Mouse (Mus musculus): ENCODE measurements at regions not wholly inside any gene's neighbourhood (a gene's known extent, or its start where the extent isn't known, plus 50 kb on each side); places are given as distances from the start of the nearest gene placed in this dataset.

DNA sequence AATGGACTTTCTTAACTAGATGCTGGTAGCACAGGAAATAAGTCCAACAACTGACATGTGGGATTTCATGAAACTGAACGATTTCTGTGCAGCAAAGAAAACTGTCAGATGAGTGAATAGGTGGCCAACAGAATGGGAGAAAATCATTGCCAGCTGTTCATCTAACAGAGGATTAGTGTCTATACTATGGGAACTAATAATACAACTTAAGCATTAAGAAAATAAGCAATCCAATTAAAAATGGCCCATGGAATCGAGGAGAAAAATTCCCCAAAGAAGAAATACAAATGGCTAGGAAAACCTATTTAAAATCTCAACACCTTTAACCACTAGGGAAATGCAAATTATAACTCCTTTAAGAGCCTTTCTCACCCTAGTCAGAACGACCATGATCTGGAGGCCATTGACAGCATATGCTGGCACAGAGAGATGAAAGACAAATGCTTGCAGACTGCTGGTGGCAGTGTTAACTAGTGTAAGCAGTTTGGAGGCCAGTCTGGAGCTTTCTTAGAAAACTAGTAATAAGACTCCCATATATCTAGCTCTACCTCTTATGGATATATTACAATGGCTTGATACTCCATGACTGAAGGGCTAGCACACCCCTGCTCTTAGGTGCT lies 521.6 kb downstream of the Tmem182 start:
- ATAC-seq (peak; percentile 97), DNase-seq (ENCODE audit: low spot score) (peak; percentile 84)
- no peaks in the 10 kb centered on the region for H3K36me3 ChIP-seq (ENCODE audit: control insufficient read depth, insufficient read depth, low read length)
- H3K4me2 ChIP-seq (ENCODE audit: low read length), result no peak overlapping the region
- no peak overlapping the region for H3K9ac ChIP-seq (ENCODE audit: low read length)
- H3K27ac ChIP-seq (ENCODE audit: low read depth, low read length), result no peak overlapping the region
- 0 out of 2 replicates have a peak, but pooled peaks cover 3% of the 10 kb centered on the region for H3K4me1 ChIP-seq (ENCODE audit: control insufficient read depth, insufficient read depth, low read length)
- H3K9me3 ChIP-seq (replicated peaks; ENCODE audit: control insufficient read depth, low read length), result no peaks in the 10 kb centered on the region
- 2% methylated on average over 3 of the region's 3 CpGs for WGBS
- no peaks in the 10 kb centered on the region for H3K27me3 ChIP-seq (replicated peaks; ENCODE audit: control insufficient read depth, insufficient read depth, low read length)
- H3K4me3 ChIP-seq (ENCODE audit: low read depth, low read length), result no peak overlapping the region

- Histone ChIP-seq H3K27ac (ENCODE audit: low read depth, low read length) (no peak overlapping the region), H3K36me3 (ENCODE audit: control insufficient read depth, insufficient read depth, low read length) (no peaks in the 10 kb centered on the region), H3K4me3 (ENCODE audit: low read depth, low read length) (no peak overlapping the region), H3K27me3 (replicated peaks; ENCODE audit: control insufficient read depth, insufficient read depth, low read length) (no peaks in the 10 kb centered on the region), H3K9ac (ENCODE audit: low read length) (no peak overlapping the region), H3K4me1 (ENCODE audit: control insufficient read depth, insufficient read depth, low read length) (peaks cover 3% of the 10 kb centered on the region; the same call in 1 of the 2 replicates), H3K9me3 (replicated peaks; ENCODE audit: control insufficient read depth, low read length) (no peaks in the 10 kb centered on the region), H3K4me2 (ENCODE audit: low read length) (no peak overlapping the region)
- WGBS, result 59% methylated on average over 16 of the region's 16 CpGs
- ATAC-seq (0 out of 2 replicates have a peak, but pooled peaks have one; percentile 23), DNase-seq (ENCODE audit: low spot score) (peak; percentile 39)
Observed at GRCm38 (mm10) chr1:41349798-41350758, 544.7 kb downstream of the Tmem182 start.

DNA sequence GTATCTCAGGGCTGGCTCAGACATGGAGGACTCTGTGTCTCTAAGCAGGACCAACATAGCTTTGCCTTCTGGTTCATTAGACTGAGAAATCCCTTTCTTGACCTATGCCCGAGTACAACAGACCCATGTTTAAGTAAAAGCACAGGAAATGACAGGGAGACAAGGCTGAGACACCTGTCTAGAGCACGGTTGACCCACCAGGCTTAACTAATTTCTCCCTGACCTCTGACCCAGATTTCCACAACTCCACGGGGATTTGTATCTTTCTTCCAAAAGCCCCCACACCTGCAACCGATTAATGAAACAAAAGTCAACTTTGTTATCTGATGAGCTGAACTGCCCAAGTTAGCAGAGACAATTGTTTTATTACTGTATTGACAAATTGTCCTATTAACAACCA lies 553.7 kb downstream of the Tmem182 start:
- no peak for DNase-seq (ENCODE audit: low spot score)
- no peak overlapping the region for H3K9ac ChIP-seq (ENCODE audit: low read length)
- H3K36me3 ChIP-seq (ENCODE audit: control insufficient read depth, insufficient read depth, low read length), result no peaks in the 10 kb centered on the region
- 12% methylated on average over 4 of the region's 4 CpGs for WGBS
- no peak for ATAC-seq
- no peaks in the 10 kb centered on the region for H3K4me1 ChIP-seq (ENCODE audit: control insufficient read depth, insufficient read depth, low read length)
- H3K27me3 ChIP-seq (replicated peaks; ENCODE audit: control insufficient read depth, insufficient read depth, low read length), result no peaks in the 10 kb centered on the region
- H3K9me3 ChIP-seq (replicated peaks; ENCODE audit: control insufficient read depth, low read length), result no peaks in the 10 kb centered on the region
- no peak overlapping the region for H3K4me2 ChIP-seq (ENCODE audit: low read length)
- no peak overlapping the region for H3K4me3 ChIP-seq (ENCODE audit: low read depth, low read length)
- H3K27ac ChIP-seq (ENCODE audit: low read depth, low read length), result no peak overlapping the region

- no peaks in the 10 kb centered on the region for H3K27me3 ChIP-seq (replicated peaks; ENCODE audit: control insufficient read depth, insufficient read depth, low read length)
- H3K4me1 ChIP-seq (ENCODE audit: control insufficient read depth, insufficient read depth, low read length), result no peaks in the 10 kb centered on the region
- H3K4me2 ChIP-seq (ENCODE audit: low read length), result no peak overlapping the region
- DNase-seq (ENCODE audit: low spot score), result peak; percentile 49
- H3K27ac ChIP-seq (ENCODE audit: low read depth, low read length), result no peak overlapping the region
- ATAC-seq, result 0 out of 2 replicates have a peak, but pooled peaks have one; percentile 12
- H3K4me3 ChIP-seq (ENCODE audit: low read depth, low read length), result no peak overlapping the region
- H3K9ac ChIP-seq (ENCODE audit: low read length), result no peak overlapping the region
- H3K36me3 ChIP-seq (ENCODE audit: control insufficient read depth, insufficient read depth, low read length), result no peaks in the 10 kb centered on the region
- no peaks in the 10 kb centered on the region for H3K9me3 ChIP-seq (replicated peaks; ENCODE audit: control insufficient read depth, low read length)
- 55% methylated on average over 3 of the region's 3 CpGs for WGBS
Observed at GRCm38 (mm10) chr1:41361512-41361911, 556.1 kb downstream of the Tmem182 start.

- no peaks in the 10 kb centered on the region for H3K27me3 ChIP-seq (replicated peaks; ENCODE audit: control insufficient read depth, insufficient read depth, low read length)
- H3K4me3 ChIP-seq (ENCODE audit: low read depth, low read length), result no peak overlapping the region
- no peak overlapping the region for H3K4me2 ChIP-seq (ENCODE audit: low read length)
- no peaks in the 10 kb centered on the region for H3K36me3 ChIP-seq (ENCODE audit: control insufficient read depth, insufficient read depth, low read length)
- no peak overlapping the region for H3K9ac ChIP-seq (ENCODE audit: low read length)
- peaks cover 11% of the 10 kb centered on the region for H3K4me1 ChIP-seq (ENCODE audit: control insufficient read depth, insufficient read depth, low read length)
- peak; percentile 50; the same call in 1 of the 2 replicates for ATAC-seq
- 57% methylated on average over 4 of the region's 4 CpGs for WGBS
- peak; percentile 70 for DNase-seq (ENCODE audit: low spot score)
- no peak overlapping the region for H3K27ac ChIP-seq (ENCODE audit: low read depth, low read length)
- no peaks in the 10 kb centered on the region for H3K9me3 ChIP-seq (replicated peaks; ENCODE audit: control insufficient read depth, low read length)
Observed at GRCm38 (mm10) chr1:41380013-41380412, 574.6 kb downstream of the Tmem182 start.

DNA sequence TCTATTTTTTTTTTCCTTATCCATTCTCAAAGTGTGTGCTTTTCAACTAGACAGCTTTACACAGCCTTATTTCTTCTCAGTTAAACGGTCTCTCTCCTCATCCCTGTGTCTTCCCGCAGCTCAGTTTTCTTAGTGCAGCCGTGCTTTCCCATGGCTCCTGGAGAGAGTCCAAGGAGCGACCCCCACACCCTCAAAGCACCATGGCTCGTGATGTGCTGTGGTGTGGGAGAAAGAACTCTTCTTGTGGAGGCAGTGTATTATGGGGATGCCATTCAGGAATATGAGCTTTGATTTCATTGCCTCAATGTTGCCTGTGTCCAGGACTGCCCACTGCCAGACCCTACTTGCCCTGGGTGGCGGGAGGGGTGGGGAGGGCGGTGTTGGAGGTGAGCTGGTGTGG lies 576.1 kb downstream of the Tmem182 start:
- Histone ChIP-seq H3K9ac (ENCODE audit: low read length) (no peak overlapping the region), H3K36me3 (ENCODE audit: control insufficient read depth, insufficient read depth, low read length) (no peaks in the 10 kb centered on the region), H3K4me2 (ENCODE audit: low read length) (no peak overlapping the region), H3K4me3 (ENCODE audit: low read depth, low read length) (no peak overlapping the region), H3K27me3 (replicated peaks; ENCODE audit: control insufficient read depth, insufficient read depth, low read length) (no peaks in the 10 kb centered on the region), H3K27ac (ENCODE audit: low read depth, low read length) (no peak overlapping the region), H3K4me1 (ENCODE audit: control insufficient read depth, insufficient read depth, low read length) (peaks cover 11% of the 10 kb centered on the region), H3K9me3 (replicated peaks; ENCODE audit: control insufficient read depth, low read length) (no peaks in the 10 kb centered on the region)
- 60% methylated on average over 7 of the region's 7 CpGs for WGBS
- ATAC-seq (no peak), DNase-seq (ENCODE audit: low spot score) (peak; percentile 22)

- Histone ChIP-seq H3K9ac (ENCODE audit: low read length) (no peak overlapping the region), H3K9me3 (replicated peaks; ENCODE audit: control insufficient read depth, low read length) (no peaks in the 10 kb centered on the region), H3K27ac (ENCODE audit: low read depth, low read length) (no peak overlapping the region), H3K4me1 (ENCODE audit: control insufficient read depth, insufficient read depth, low read length) (peaks cover 13% of the 10 kb centered on the region), H3K4me3 (ENCODE audit: low read depth, low read length) (no peak overlapping the region), H3K27me3 (replicated peaks; ENCODE audit: control insufficient read depth, insufficient read depth, low read length) (no peaks in the 10 kb centered on the region), H3K4me2 (ENCODE audit: low read length) (no peak overlapping the region), H3K36me3 (ENCODE audit: control insufficient read depth, insufficient read depth, low read length) (no peaks in the 10 kb centered on the region)
- 18% methylated on average over 1 of the region's 1 CpGs for WGBS
- DNase-seq (ENCODE audit: low spot score) (no peak), ATAC-seq (no peak)
Observed at GRCm38 (mm10) chr1:41384731-41385130, 579.3 kb downstream of the Tmem182 start.

GRCm38 (mm10) chr1:41386435-41386834 lies 581.0 kb downstream of the Tmem182 start:
- DNase-seq (ENCODE audit: low spot score) (no peak), ATAC-seq (no peak)
- Histone ChIP-seq H3K36me3 (ENCODE audit: control insufficient read depth, insufficient read depth, low read length) (no peaks in the 10 kb centered on the region), H3K4me1 (ENCODE audit: control insufficient read depth, insufficient read depth, low read length) (peaks cover 11% of the 10 kb centered on the region; the same call in 1 of the 2 replicates), H3K4me3 (ENCODE audit: low read depth, low read length) (no peak overlapping the region), H3K9ac (ENCODE audit: low read length) (no peak overlapping the region), H3K9me3 (replicated peaks; ENCODE audit: control insufficient read depth, low read length) (no peaks in the 10 kb centered on the region), H3K27me3 (replicated peaks; ENCODE audit: control insufficient read depth, insufficient read depth, low read length) (no peaks in the 10 kb centered on the region), H3K27ac (ENCODE audit: low read depth, low read length) (no peak overlapping the region), H3K4me2 (ENCODE audit: low read length) (no peak overlapping the region)
- WGBS, result 64% methylated on average over 4 of the region's 4 CpGs
